Mouse (Mus musculus) stomach, postnatal 0 days (tissue): ENCODE data around the gene Trim75.

Experiments
- CTCF ChIP-seq: IDR thresholded peaks from 2 replicates; pipeline ENCODE4 v1.5.1; 2016; ENCODE audit warnings: antibody characterized with exemption, low read depth, mild to moderate bottlenecking, moderate library complexity
- EP300 ChIP-seq: optimal IDR thresholded peaks from 2 replicates; pipeline ENCODE3; 2016; ENCODE audit warnings: antibody characterized with exemption

DNA sequence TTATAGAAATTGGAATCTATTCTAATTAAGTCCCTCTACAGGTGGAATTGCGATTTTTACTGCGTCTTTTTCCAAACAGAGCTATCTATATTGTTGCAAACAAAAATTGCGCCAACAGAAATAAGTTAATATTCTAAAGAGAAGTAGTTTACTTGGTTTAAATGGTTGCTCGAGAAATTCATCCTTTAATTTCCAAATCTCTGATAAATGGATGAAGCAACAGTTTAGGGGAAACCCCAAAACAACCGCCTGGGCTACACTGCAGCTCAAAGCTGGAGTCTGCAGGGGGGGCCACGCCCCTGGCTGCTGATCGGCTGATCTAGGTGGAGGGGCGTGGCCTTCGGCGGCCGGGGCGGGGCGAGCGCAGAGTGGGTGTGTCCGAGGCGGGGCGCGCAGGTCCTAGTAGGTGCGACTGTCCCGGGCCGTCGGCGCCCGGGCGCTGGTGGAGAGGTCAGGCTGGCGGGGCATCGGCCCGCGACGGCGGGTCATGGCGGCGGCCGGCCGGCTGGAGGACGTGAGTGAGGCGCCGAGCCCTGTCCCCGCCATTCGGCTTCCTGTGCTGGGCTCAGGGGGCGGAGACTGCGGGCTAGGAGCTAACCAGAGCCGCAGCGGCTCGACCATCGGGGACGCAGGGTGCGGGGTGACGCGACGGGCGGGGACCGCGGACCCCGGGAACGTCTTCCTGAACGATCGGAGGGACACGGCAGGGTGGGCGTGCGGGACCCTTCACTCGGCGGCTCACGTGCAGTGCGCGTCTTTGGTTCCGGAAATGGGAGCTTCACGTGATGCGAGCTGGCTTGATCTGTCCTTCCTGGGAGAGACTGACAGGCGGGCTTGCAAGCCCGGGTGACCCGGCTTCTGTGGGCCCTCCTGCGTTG, 40.6 kb downstream of the Trim75 start, which contains the start of gene Tmem192:
- peak; percentile 40 for TF ChIP-seq CTCF
- no peak for TF ChIP-seq EP300
